Mouse (Mus musculus) T-cell, adult 2 months (primary cell): ENCODE results near the gene Taf9b.
A peak's percentile ranks its signal among the peaks of the same experiment; 100 is the strongest.
"Not testable (repeated sequence)": the region's sequence is repeated elsewhere in the genome, so short reads cannot be mapped to it uniquely, and the experiment has no call there.

Source experiments
- DNase-seq: peaks from one replicate; pipeline ENCODE4 v3.0.0; 2022; ENCODE audit warnings: low spot score

Gene Taf9b

DNA sequence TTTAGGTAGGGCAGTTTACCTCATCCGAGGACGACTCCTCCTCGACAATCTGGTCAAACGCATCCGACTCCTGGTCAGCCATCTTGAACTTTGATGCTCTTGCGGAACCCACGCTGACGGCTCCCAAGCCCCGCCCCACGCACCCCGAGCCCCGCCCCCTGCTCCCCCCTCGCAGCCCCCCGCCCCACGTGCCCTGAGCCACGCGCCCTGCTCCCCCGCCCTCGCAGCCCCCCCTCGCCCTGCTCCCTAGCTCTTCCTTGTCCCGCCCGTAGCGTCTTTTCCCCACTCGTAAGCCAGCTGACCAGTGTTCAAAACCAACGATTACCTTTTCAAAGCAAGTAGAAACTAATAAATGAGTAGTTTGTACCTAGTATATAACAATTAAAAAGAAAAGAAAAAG is at the start of gene Taf9b:
Gene Taf9b (minus strand): TSS at position 101 of the 400 bp plus-strand sequence.
- DNase-seq: no peak

DNA sequence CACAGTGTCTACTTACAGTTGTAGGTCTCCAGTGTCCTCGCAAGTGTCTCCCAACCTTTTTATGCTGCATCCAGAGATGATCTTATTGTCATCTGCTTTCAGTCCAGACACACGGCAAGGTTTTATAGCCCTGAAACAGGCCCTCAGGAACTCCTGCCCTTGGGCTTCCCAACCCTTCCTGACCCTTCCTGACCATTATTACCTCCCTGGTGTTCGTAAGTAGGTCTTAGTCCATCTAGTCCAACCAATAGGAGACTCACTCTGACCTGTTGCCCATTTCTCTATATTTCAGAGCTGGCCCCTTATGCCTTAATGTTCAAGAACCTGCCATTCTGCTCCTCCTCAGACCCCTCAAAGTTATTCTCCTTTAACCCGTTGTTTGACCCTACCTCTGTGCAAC is 34.3 kb upstream of the Taf9b start, which contains the start of gene Fnd3c2:
Gene Fnd3c2 (minus strand): TSS at position 101 of the 400 bp plus-strand sequence.
- no peak for DNase-seq

- DNase-seq: peak; percentile 76
These were observed 1.6 kb downstream of the Taf9b start for GRCm38 (mm10) chrX:106219171-106220032.

GRCm38 (mm10) chrX:106209100-106209499 is 11.9 kb downstream of the Taf9b start:
- no peak for DNase-seq

GRCm38 (mm10) chrX:106198904-106199303 is 22.1 kb downstream of the Taf9b start:
- DNase-seq: no peak

GRCm38 (mm10) chrX:106197308-106197707 is 23.6 kb downstream of the Taf9b start:
- DNase-seq: peak; percentile 7

GRCm38 (mm10) chrX:106194361-106194760 is 26.6 kb downstream of the Taf9b start:
- not testable (repeated sequence) for DNase-seq

GRCm38 (mm10) chrX:106190091-106190490 is 30.9 kb downstream of the Taf9b start:
- DNase-seq: no peak

DNA sequence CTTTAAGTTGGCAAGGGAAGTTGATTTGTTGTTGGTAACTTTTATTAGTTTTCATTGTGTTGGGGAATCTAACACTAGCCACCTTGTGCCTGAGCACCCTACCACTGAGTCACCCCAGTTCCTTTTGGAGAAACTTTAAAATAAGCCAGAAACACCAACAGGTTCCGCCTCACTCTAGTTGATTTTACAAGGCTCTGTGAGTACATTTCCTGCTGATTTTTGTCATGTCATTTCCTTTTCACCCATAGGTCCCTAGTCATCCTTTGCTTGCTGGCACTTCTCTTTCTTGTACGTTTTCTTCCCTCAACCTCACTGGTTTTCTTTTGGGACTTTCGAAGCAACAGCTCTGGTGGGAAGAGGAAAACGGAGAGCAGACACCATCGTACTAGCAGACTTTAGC is 31.6 kb downstream of the Taf9b start:
- DNase-seq: peak; percentile 12

DNA sequence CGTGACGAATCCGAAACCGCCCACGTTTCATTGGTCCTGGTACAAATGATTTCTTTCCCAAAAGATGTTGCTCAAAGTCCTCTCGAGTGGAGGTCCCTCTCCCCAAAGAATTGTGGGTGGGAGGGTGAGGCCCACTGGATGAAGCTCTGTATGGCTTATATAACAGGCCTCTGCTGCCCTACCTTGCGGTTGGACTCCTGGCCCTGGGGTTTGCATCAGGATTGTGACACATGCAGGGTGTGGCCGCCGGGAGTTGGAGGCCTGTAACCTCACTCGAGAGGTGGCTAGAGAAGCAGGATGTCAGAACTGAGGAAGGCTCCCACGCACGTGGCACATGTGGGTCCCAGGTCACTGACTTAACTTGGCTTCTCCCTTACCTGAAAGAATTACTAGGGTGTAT is 33.2 kb downstream of the Taf9b start:
- peak; percentile 3 for DNase-seq

DNA sequence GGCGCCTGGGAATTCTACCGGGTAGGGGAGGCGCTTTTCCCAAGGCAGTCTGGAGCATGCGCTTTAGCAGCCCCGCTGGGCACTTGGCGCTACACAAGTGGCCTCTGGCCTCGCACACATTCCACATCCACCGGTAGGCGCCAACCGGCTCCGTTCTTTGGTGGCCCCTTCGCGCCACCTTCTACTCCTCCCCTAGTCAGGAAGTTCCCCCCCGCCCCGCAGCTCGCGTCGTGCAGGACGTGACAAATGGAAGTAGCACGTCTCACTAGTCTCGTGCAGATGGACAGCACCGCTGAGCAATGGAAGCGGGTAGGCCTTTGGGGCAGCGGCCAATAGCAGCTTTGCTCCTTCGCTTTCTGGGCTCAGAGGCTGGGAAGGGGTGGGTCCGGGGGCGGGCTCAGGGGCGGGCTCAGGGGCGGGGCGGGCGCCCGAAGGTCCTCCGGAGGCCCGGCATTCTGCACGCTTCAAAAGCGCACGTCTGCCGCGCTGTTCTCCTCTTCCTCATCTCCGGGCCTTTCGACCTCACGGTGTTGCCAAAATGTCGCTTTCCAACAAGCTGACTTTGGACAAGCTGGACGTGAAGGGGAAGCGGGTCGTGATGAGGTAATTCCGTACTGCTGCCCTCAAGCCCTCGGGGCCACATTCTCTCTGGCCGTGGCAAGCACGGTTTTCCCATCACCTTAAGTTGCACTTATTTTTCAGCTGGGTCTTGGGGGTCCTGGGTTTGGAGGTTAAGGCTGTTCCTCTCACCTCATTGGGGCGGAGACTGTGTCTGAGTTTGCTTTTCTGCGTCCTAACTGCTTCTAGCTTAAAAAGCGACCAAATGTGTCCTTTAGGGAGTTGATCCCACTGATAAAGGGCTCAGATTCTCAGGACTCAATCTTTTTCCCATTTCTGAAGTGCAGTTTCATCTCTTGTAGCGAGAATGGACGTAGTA is 34.0 kb downstream of the Taf9b start, which contains the start of gene Pgk1:
Gene Pgk1 (plus strand): TSS at position 388 of the 937 bp plus-strand sequence.
- peak; percentile 93 for DNase-seq

DNA sequence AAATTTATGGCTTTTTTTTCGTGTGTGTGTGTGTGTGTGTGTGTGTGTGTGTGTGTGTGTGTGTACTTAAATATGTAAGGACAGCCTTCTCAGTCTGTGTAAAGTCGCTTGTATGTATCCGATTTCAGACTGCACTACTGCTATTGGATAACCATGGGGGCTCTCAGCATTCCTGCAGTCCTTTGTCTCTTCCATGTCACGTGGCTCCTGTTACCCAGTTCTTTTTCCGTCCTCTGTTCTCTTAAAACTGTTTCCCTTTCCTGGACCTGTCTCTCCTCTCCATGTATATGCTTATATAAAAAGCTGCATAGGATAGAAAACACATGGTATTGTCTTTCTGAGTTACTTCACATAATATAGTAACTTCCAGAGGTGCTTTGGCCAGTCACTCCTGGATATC is 35.3 kb downstream of the Taf9b start:
- no peak for DNase-seq

GRCm38 (mm10) chrX:106184279-106184678 is 36.7 kb downstream of the Taf9b start:
- no peak for DNase-seq

GRCm38 (mm10) chrX:106176331-106176730 is 44.6 kb downstream of the Taf9b start:
- DNase-seq: no peak

- no peak for DNase-seq
These were observed 49.2 kb downstream of the Taf9b start for GRCm38 (mm10) chrX:106171853-106172154.

- peak; percentile 63 for DNase-seq
These were observed 49.7 kb downstream of the Taf9b start for GRCm38 (mm10) chrX:106171106-106171852.

GRCm38 (mm10) chrX:106165089-106165488 is 55.9 kb downstream of the Taf9b start:
- no peak for DNase-seq

GRCm38 (mm10) chrX:106164555-106164954 is 56.4 kb downstream of the Taf9b start:
- no peak for DNase-seq

DNA sequence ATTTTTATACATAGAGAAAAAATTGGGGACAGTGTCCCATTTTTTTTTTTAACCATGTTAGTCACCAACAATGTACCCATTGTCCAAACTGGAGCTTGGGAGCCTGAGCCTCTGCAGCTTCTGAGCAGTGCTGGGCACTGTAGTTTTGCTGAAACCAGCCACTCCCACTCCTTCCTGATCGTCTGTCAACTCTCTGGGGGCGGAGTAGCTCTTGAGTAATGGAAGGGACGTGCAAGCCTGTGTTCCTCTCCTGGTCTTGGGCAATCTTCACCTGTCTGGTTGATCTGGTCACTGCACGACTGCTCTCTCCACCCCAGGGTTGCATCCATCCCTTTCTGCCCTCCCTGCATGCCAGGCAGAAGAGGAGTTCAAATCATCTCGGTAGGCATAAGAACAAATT is 57.0 kb downstream of the Taf9b start:
- no peak for DNase-seq
